Mouse (Mus musculus): Measurements from ENCODE around the gene Mmp13. TPM values are rescaled to one million over a fixed set of nuclear protein-coding genes. Genes with fewer than 3 reads are reported as not detected.
"Not testable (repeated sequence)": the region's sequence is repeated elsewhere in the genome, so short reads cannot be mapped to it uniquely, and the experiment has no call there.

Gene Mmp13
- not detected in 2 replicates for polyA plus RNA-seq (2014; fragmentation: Nextera tagmentation; extraction: Ambion mirVana)

DNA sequence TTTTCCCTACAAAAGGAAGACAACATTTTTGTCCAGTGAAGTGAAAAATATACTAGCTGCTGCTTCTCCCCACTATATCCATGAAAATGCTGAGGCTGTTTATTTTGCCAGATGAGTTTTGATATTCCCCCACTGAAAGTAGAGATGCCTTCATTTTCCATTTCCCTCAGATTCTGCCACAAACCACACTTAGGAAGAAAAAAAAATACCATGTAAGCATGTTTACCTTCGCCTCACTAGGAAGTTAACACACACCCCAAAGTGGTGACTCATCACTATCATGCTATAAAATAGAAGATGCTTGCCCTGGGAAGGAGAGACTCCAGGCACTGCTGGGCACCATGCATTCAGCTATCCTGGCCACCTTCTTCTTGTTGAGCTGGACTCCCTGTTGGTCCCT is at the start of gene Mmp13:
Mmp13 (plus strand) TSS at position 301 of the 400 bp plus-strand sequence.
- H3K9ac ChIP-seq (replicated peaks; ENCODE audit: low read depth, low read length): no peak within 1 kb of the TSS
- no peaks in the 10 kb centered on the region for H3K4me1 ChIP-seq (ENCODE audit: control insufficient read depth, insufficient read depth, low read length)
- H3K9me3 ChIP-seq (ENCODE audit: control insufficient read depth, low read depth, low read length): no peaks in the 10 kb centered on the region
- ATAC-seq (ENCODE audit: insufficient number of reproducible peaks, insufficient read depth, low FRiP score, low read depth): no peak
- no peaks in the 10 kb centered on the region for H3K36me3 ChIP-seq (ENCODE audit: control insufficient read depth, insufficient read depth, low read length)
- H3K27ac ChIP-seq (ENCODE audit: low read length): no peak within 1 kb of the TSS
- 77% methylated on average over 1 of the region's 1 CpGs for WGBS
- no peak within 1 kb of the TSS for H3K4me3 ChIP-seq (ENCODE audit: low read depth, low read length)
- H3K27me3 ChIP-seq (ENCODE audit: control insufficient read depth, insufficient read depth, low read length): no peaks in the 10 kb centered on the region
- H3K4me2 ChIP-seq (replicated peaks; ENCODE audit: low read depth, low read length): no peak within 1 kb of the TSS

DNA sequence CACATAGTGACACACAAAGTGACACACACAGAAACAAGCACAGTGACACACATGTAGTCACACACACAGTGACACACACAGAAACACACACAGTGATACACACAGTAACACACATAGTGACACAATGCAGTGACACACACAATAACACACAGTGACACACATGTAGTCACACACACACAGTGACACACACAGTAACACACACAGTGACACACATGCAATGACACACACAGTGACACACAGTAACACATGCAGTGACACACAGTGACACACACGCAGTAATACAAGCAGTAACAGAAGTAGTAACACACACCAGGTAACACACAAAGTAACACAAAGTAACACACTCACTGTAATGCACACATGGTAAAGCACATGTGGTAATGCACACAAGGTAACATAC is 33.7 kb upstream of the Mmp13 start:
- Histone ChIP-seq H3K27me3 (ENCODE audit: control insufficient read depth, insufficient read depth, low read length) (no peaks in the 10 kb centered on the region), H3K9me3 (ENCODE audit: control insufficient read depth, low read depth, low read length) (no peaks in the 10 kb centered on the region), H3K36me3 (ENCODE audit: control insufficient read depth, insufficient read depth, low read length) (no peaks in the 10 kb centered on the region), H3K4me3 (ENCODE audit: low read depth, low read length) (no peak overlapping the region), H3K27ac (ENCODE audit: low read length) (no peak overlapping the region), H3K4me1 (ENCODE audit: control insufficient read depth, insufficient read depth, low read length) (no peaks in the 10 kb centered on the region), H3K9ac (replicated peaks; ENCODE audit: low read depth, low read length) (no peak overlapping the region), H3K4me2 (replicated peaks; ENCODE audit: low read depth, low read length) (no peak overlapping the region)
- ATAC-seq (ENCODE audit: insufficient number of reproducible peaks, insufficient read depth, low FRiP score, low read depth): no peak
- WGBS: 89% methylated on average over 1 of the region's 1 CpGs

DNA sequence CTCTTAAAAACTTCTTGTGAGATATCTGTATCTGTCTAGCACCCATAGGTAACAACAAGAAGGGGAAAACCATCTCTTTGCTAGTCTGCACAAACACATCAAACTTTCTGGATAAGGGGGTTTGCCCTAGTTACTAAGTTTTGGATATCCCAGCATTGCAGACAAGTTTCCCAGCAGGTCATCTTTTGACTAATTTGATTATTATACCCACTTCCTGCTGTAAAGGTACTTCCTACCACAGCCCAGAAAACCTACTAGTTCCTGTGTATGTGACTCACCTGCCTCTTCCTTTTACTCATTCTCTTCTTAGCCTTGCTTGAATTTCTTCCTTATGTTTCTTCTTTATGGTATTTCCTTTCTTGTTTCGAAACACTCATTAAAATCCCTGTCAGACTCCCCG is 32.3 kb upstream of the Mmp13 start:
- Histone ChIP-seq H3K9me3 (ENCODE audit: control insufficient read depth, low read depth, low read length) (no peaks in the 10 kb centered on the region), H3K36me3 (ENCODE audit: control insufficient read depth, insufficient read depth, low read length) (no peaks in the 10 kb centered on the region), H3K9ac (replicated peaks; ENCODE audit: low read depth, low read length) (no peak overlapping the region), H3K4me2 (replicated peaks; ENCODE audit: low read depth, low read length) (no peak overlapping the region), H3K27ac (ENCODE audit: low read length) (no peak overlapping the region), H3K4me3 (ENCODE audit: low read depth, low read length) (no peak overlapping the region), H3K27me3 (ENCODE audit: control insufficient read depth, insufficient read depth, low read length) (no peaks in the 10 kb centered on the region), H3K4me1 (ENCODE audit: control insufficient read depth, insufficient read depth, low read length) (no peaks in the 10 kb centered on the region)
- ATAC-seq (ENCODE audit: insufficient number of reproducible peaks, insufficient read depth, low FRiP score, low read depth): no peak
- WGBS: 84% methylated on average over 2 of the region's 2 CpGs

DNA sequence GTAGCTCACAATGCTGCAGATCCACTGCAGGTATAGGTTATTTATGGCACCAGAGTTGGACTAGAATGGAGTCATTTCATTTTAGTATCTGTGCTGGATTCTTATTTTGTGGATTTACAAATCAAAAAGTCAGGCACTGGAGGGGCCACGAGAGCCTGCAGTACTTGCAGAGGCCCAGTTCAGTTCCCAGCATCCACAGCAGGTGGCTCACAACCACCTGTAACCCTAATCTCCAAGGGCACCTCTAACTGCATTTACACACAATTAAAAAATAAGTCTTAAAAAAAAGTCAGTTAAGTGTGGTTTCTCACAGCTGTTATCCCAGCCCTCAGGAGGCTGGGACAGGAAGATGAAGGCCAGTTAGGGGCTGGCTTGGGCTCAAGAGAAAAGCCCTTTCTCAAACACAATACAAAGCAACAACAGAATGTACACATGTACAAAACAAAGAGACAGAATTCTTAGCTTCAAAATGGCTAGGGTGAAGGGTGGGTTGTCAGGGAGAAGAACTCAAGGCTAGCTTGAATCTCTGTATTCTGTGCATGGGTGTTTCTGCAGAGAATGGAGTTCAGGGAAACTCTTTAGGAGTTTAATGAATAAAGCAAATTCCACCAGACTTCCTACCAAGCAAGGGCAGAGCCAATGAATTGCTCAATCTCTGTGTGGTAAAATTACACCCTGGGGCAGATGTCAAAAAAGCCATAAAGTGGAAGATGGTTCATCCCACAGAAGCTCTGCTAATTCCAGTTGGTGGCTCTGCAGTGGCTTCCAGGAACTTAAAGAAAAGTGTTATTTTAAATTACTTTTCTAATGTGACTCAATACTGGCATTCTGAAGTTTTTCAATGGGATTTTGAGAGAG is 19.3 kb upstream of the Mmp13 start:
- Histone ChIP-seq H3K4me2 (replicated peaks; ENCODE audit: low read depth, low read length) (no peak overlapping the region), H3K27me3 (ENCODE audit: control insufficient read depth, insufficient read depth, low read length) (no peaks in the 10 kb centered on the region), H3K4me1 (ENCODE audit: control insufficient read depth, insufficient read depth, low read length) (no peaks in the 10 kb centered on the region), H3K36me3 (ENCODE audit: control insufficient read depth, insufficient read depth, low read length) (no peaks in the 10 kb centered on the region), H3K9me3 (ENCODE audit: control insufficient read depth, low read depth, low read length) (no peaks in the 10 kb centered on the region), H3K4me3 (ENCODE audit: low read depth, low read length) (no peak overlapping the region), H3K9ac (replicated peaks; ENCODE audit: low read depth, low read length) (no peak overlapping the region), H3K27ac (ENCODE audit: low read length) (no peak overlapping the region)
- ATAC-seq (ENCODE audit: insufficient number of reproducible peaks, insufficient read depth, low FRiP score, low read depth): no peak
- 68% methylated on average over 1 of the region's 1 CpGs for WGBS

DNA sequence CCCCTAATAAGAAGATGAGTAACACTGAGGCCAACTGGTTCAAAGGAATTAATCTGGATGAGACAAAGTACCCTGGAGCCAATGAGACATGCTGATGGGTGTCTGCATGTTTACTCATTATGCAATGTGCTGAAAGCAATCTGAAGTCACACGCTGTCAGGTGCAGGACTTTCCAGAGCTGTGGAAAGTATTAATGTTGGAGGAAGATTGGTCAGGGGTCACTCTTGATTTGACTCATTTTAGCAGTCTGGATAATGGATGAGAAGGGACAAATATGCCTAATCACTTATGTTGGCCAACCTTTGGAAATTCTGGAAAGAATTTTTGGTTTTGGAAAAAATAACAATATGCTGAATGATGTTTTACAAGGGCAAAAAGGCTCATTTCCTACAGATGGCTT is 10.6 kb upstream of the Mmp13 start:
- Histone ChIP-seq H3K4me2 (replicated peaks; ENCODE audit: low read depth, low read length) (no peak overlapping the region), H3K4me3 (ENCODE audit: low read depth, low read length) (no peak overlapping the region), H3K9me3 (ENCODE audit: control insufficient read depth, low read depth, low read length) (no peaks in the 10 kb centered on the region), H3K36me3 (ENCODE audit: control insufficient read depth, insufficient read depth, low read length) (no peaks in the 10 kb centered on the region), H3K27me3 (ENCODE audit: control insufficient read depth, insufficient read depth, low read length) (no peaks in the 10 kb centered on the region), H3K27ac (ENCODE audit: low read length) (no peak overlapping the region), H3K4me1 (ENCODE audit: control insufficient read depth, insufficient read depth, low read length) (no peaks in the 10 kb centered on the region), H3K9ac (replicated peaks; ENCODE audit: low read depth, low read length) (no peak overlapping the region)
- ATAC-seq (ENCODE audit: insufficient number of reproducible peaks, insufficient read depth, low FRiP score, low read depth): no peak
- 86% methylated on average over 1 of the region's 1 CpGs for WGBS

DNA sequence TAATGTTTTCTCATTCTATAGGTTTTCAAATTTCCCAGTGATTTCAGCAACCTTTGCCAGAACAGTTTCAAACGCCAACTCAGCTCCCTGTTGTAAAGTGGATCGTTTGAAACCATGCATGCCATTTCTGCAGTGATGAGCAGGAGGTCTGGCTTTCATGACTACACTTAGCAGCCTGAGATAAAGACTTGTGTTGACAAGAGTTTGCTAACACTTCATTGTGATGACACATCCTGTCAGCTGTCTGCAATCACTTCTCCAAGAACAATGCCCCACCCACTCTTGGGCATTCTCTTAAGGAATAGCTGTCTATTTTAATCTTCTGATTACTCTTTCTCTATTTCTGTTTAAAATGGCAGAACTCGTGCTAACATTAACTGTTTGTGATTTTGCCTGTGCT is 2.2 kb upstream of the Mmp13 start:
- H3K27me3 ChIP-seq (ENCODE audit: control insufficient read depth, insufficient read depth, low read length): no peaks in the 10 kb centered on the region
- no peak overlapping the region for H3K4me2 ChIP-seq (replicated peaks; ENCODE audit: low read depth, low read length)
- H3K9me3 ChIP-seq (ENCODE audit: control insufficient read depth, low read depth, low read length): no peaks in the 10 kb centered on the region
- H3K9ac ChIP-seq (replicated peaks; ENCODE audit: low read depth, low read length): no peak overlapping the region
- no peaks in the 10 kb centered on the region for H3K36me3 ChIP-seq (ENCODE audit: control insufficient read depth, insufficient read depth, low read length)
- H3K4me1 ChIP-seq (ENCODE audit: control insufficient read depth, insufficient read depth, low read length): no peaks in the 10 kb centered on the region
- no peak for ATAC-seq (ENCODE audit: insufficient number of reproducible peaks, insufficient read depth, low FRiP score, low read depth)
- no peak overlapping the region for H3K27ac ChIP-seq (ENCODE audit: low read length)
- H3K4me3 ChIP-seq (ENCODE audit: low read depth, low read length): no peak overlapping the region
- 34% methylated on average over 3 of the region's 3 CpGs for WGBS

DNA sequence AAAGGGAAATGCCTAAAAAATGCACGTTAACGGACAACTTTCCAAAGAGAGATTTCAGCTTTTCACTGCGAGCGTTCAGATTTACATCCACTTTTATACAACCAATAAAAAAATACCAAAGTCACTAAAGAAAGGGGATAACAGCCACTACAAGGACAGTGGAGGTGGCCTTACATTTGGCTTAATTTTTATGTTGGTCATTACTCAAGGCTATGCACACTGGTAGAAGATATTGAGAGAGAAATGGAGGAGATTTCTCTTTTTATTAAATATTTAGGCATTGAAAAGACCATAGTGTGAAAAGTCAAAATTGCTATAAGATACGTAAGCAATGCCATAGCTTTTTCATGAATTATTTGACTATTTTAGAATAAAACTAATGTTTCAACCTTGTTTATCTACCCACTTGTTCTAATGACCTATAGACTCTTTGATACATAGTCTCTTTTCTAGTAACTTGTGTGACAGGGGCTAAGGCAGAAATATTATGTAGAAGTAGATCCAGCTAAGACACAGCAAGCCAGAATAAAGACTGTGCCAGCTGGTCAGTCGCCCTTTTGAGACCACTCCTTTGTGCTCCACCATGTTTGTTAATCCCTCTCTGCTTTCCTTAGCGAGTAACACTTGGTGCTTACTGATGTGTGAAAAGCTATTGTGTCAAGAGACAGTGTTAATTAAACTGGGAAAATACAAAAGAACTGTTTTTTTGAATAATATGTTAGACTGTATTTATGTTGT is 10.4 kb downstream of the Mmp13 start:
- Histone ChIP-seq H3K9ac (replicated peaks; ENCODE audit: low read depth, low read length) (no peak overlapping the region), H3K27ac (ENCODE audit: low read length) (no peak overlapping the region), H3K9me3 (ENCODE audit: control insufficient read depth, low read depth, low read length) (no peaks in the 10 kb centered on the region), H3K27me3 (ENCODE audit: control insufficient read depth, insufficient read depth, low read length) (no peaks in the 10 kb centered on the region), H3K4me2 (replicated peaks; ENCODE audit: low read depth, low read length) (no peak overlapping the region), H3K36me3 (ENCODE audit: control insufficient read depth, insufficient read depth, low read length) (no peaks in the 10 kb centered on the region), H3K4me1 (ENCODE audit: control insufficient read depth, insufficient read depth, low read length) (no peaks in the 10 kb centered on the region), H3K4me3 (ENCODE audit: low read depth, low read length) (no peak overlapping the region)
- no peak for ATAC-seq (ENCODE audit: insufficient number of reproducible peaks, insufficient read depth, low FRiP score, low read depth)
- 84% methylated on average over 7 of the region's 7 CpGs for WGBS

DNA sequence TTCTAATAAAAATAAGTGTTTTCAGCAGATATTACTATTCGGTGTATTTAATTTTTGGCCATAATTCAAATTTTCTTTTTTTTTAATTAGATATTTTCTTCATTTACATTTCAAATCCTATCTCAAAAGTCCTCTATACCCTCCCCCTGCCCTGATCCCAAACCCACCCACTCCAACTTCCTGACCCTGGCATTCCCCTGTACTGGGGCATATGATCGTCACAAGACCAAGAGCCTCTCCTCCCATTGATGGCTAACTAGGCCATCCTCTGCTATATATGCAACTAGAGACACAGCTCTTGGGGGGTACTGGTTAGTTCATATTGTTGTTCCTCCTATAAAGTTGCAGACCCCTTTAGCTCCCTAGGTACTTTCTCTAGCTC is 11.0 kb downstream of the Mmp13 start:
- H3K4me3 ChIP-seq (ENCODE audit: low read depth, low read length); H3K4me2 ChIP-seq (replicated peaks; ENCODE audit: low read depth, low read length); ATAC-seq (ENCODE audit: insufficient number of reproducible peaks, insufficient read depth, low FRiP score, low read depth); H3K9ac ChIP-seq (replicated peaks; ENCODE audit: low read depth, low read length); H3K36me3 ChIP-seq (ENCODE audit: control insufficient read depth, insufficient read depth, low read length); H3K27ac ChIP-seq (ENCODE audit: low read length); H3K4me1 ChIP-seq (ENCODE audit: control insufficient read depth, insufficient read depth, low read length); H3K27me3 ChIP-seq (ENCODE audit: control insufficient read depth, insufficient read depth, low read length); H3K9me3 ChIP-seq (ENCODE audit: control insufficient read depth, low read depth, low read length): not testable (repeated sequence)
- 93% methylated on average over 2 of the region's 2 CpGs for whole genome bisulfite sequencing

All from stomach, embryonic 14.5 days (tissue).